Mouse (Mus musculus) CD8-positive naive resting alpha-beta T cell, adult 2 months (primary cell): ENCODE results near the gene Mettl7a2.
"Not testable (repeated sequence)": the region's sequence is repeated elsewhere in the genome, so short reads cannot be mapped to it uniquely, and the experiment has no call there.

ENCODE experiments used
- DNase-seq, 2 experiments: peaks; one replicate each; pipeline ENCODE4 v3.0.0; 2022; ENCODE audit warnings: low read depth in 2 of 2, low spot score in 2 of 2

The Mettl7a2 gene

GRCm38 (mm10) chr15:100352711-100353250 lies at the start of gene Mettl7a2, which contains the start of gene Methig1:
Gene Mettl7a2, plus strand, starts transcription at chr15:100353200.
Gene Methig1, plus strand, starts transcription at chr15:100353149.
- DNase-seq, result no peak

- no peak for DNase-seq
These were observed 49.5 kb upstream of the Mettl7a2 start for GRCm38 (mm10) chr15:100303428-100304018.

GRCm38 (mm10) chr15:100304019-100304991 lies 48.7 kb upstream of the Mettl7a2 start, which contains the start of gene Mettl7a1:
Gene Mettl7a1, plus strand, starts transcription at chr15:100304140.
- peak; percentile 17 to 35 for DNase-seq

- DNase-seq, result no peak
These were observed 46.8 kb upstream of the Mettl7a2 start for GRCm38 (mm10) chr15:100306201-100306600.

- peak in 1 of 2 experiments; percentile 35 for DNase-seq
These were observed 45.4 kb upstream of the Mettl7a2 start for GRCm38 (mm10) chr15:100307438-100308096.

- DNase-seq, result peak in 1 of 2 experiments; percentile 12
These were observed 40.7 kb upstream of the Mettl7a2 start for GRCm38 (mm10) chr15:100312346-100312745.

GRCm38 (mm10) chr15:100314448-100315145 lies 38.4 kb upstream of the Mettl7a2 start:
- no peak for DNase-seq

- not testable (repeated sequence) for DNase-seq
These were observed 34.9 kb upstream of the Mettl7a2 start for GRCm38 (mm10) chr15:100318014-100318671.

- no peak for DNase-seq
These were observed 33.1 kb upstream of the Mettl7a2 start for GRCm38 (mm10) chr15:100319884-100320283.

- no peak for DNase-seq
These were observed 32.6 kb upstream of the Mettl7a2 start for GRCm38 (mm10) chr15:100320295-100320905.

- DNase-seq, result no peak
These were observed 31.9 kb upstream of the Mettl7a2 start for GRCm38 (mm10) chr15:100321134-100321533.

- DNase-seq, result no peak
These were observed 28.9 kb upstream of the Mettl7a2 start for GRCm38 (mm10) chr15:100324021-100324591.

GRCm38 (mm10) chr15:100325235-100325634 lies 27.8 kb upstream of the Mettl7a2 start:
- DNase-seq, result no peak

- DNase-seq, result not testable (repeated sequence)
These were observed 24.9 kb upstream of the Mettl7a2 start for GRCm38 (mm10) chr15:100328089-100328488.

- DNase-seq, result not testable (repeated sequence)
These were observed 23.7 kb upstream of the Mettl7a2 start for GRCm38 (mm10) chr15:100329336-100329735.

- no peak for DNase-seq
These were observed 22.3 kb upstream of the Mettl7a2 start for GRCm38 (mm10) chr15:100330739-100331138.

GRCm38 (mm10) chr15:100332077-100332961 lies 20.7 kb upstream of the Mettl7a2 start:
- DNase-seq, result not testable (repeated sequence)

- DNase-seq, result no peak
These were observed 18.4 kb upstream of the Mettl7a2 start, which contains the start of gene Mettl7a3 for GRCm38 (mm10) chr15:100334629-100335028. Gene Mettl7a3, plus strand, starts transcription at chr15:100334929.
